ENCODE assay signal across 7 mouse cellular contexts in the genomic region with DNA sequence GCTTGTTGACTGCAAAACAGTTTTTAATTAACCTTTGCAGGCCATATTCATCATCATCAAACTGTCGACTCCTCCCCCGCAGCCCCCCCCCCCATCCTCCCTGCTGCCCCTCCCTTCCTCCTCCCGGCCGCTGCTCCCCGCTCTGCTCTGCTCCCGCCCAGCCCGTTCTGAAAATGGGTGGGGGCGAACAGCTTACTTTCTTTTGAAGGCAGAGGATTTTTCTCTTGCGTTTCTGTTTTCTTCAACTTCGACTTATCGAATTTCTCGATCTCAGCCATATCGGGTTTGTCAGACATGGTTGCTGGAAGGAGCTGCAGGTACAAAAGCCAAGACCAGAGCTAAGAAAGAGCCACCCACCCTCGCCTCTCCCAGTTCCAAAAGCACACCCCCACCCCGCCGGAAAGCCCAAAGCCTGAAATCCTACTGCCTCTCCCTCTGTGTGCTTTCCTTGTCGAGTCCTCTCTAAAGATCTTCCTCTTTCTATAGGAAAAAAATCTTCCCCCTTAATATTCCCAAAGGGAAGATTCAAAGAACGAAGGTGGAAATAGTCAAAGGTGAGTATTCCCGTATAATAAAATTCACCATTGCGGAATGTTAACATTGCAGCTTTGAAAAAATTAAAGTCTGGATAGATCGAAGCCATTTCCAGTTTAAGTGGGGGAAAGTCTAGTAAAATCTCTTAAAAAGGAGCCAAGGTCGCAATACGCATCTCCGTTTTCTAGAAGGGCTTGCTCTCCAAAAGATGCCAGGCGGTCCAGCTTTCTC. TPM values are rescaled to one million over a fixed set of nuclear protein-coding genes. Genes with fewer than 3 reads are reported as not detected.
A peak's percentile ranks its signal among the peaks of the same experiment; 100 is the strongest.
DNase-seq lines count a peak whose midpoint lies in the region; ATAC-seq lines count a peak whose summit lies in the region.

No protein-coding gene starts in this region.

- peak overlapping the region; percentile 91 for H3K27ac ChIP-seq in heart, embryonic 10.5 days
- H3K27ac ChIP-seq in midbrain, embryonic 14.5 days (replicated peaks; ENCODE audit: low read depth, low read length) = peak overlapping the region; percentile 95

- no peaks in the 10 kb centered on the region for H3K9me3 ChIP-seq in heart, embryonic 10.5 days
- H3K9me3 ChIP-seq in midbrain, embryonic 14.5 days (ENCODE audit: control insufficient read depth, low read length) = no peaks in the 10 kb centered on the region

- H3K4me3 ChIP-seq in heart, embryonic 10.5 days = peak overlapping the region; percentile 64
- H3K4me3 ChIP-seq in midbrain, embryonic 14.5 days (replicated peaks; ENCODE audit: low read depth, low read length) = peak overlapping the region; percentile 56

- H3K36me3 ChIP-seq in heart, embryonic 10.5 days = peaks cover 3% of the 10 kb centered on the region; the same call in 1 of the 2 replicates
- H3K36me3 ChIP-seq in midbrain, embryonic 14.5 days (ENCODE audit: control insufficient read depth, insufficient read depth, low read length) = 0 out of 2 replicates have a peak, but pooled peaks cover 4% of the 10 kb centered on the region

- H3K4me1 ChIP-seq in heart, embryonic 10.5 days = peaks cover 11% of the 10 kb centered on the region; the same call in 1 of the 2 replicates
- H3K4me1 ChIP-seq in midbrain, embryonic 14.5 days (ENCODE audit: control insufficient read depth, insufficient read depth, low read length) = peaks cover 7% of the 10 kb centered on the region

- H3K27me3 ChIP-seq in heart, embryonic 10.5 days (ENCODE audit: insufficient read depth, poor library complexity, severe bottlenecking) = peaks cover 22% of the 10 kb centered on the region; the same call in 1 of the 2 replicates
- H3K27me3 ChIP-seq in midbrain, embryonic 14.5 days (ENCODE audit: control insufficient read depth, insufficient read depth, low read length) = no peaks in the 10 kb centered on the region

- DNase-seq in retina, postnatal 1 day = peak; percentile 26
- no peak for DNase-seq in retina, embryonic 14.5 days (ENCODE audit: low spot score)
- peak; percentile 62 for DNase-seq in brain, adult 2 months (ENCODE audit: low read depth, low spot score)
- DNase-seq in heart, embryonic 10.5 days (ENCODE audit: low spot score) = no peak
- peak; percentile 52 to 64 for DNase-seq in kidney, postnatal 4 days
- DNase-seq in midbrain, embryonic 14.5 days = peak; percentile 66

- peak overlapping the region; percentile 69 for H3K4me2 ChIP-seq in midbrain, embryonic 14.5 days (ENCODE audit: low read length)

- 0 out of 2 replicates have a peak, but pooled peaks have one; percentile 29 for ATAC-seq in midbrain, embryonic 14.5 days (ENCODE audit: low FRiP score, low TSS enrichment)
- ATAC-seq in megakaryocyte-erythroid progenitor cell, adult 5-6 weeks (replicated peaks; ENCODE audit: low FRiP score, low TSS enrichment, poor library complexity, severe bottlenecking) = no peak

- WGBS in heart, embryonic 10.5 days = 15% methylated on average over 25 of the region's 25 CpGs
- WGBS in midbrain, embryonic 14.5 days = 22% methylated on average over 24 of the region's 25 CpGs

- H3K9ac ChIP-seq in midbrain, embryonic 14.5 days (replicated peaks; ENCODE audit: low read length) = peak overlapping the region; percentile 90

RNA-seq across cellular contexts. Expression of a gene that starts 1.2 kb away (rescaled TPM):
- polyA plus RNA-seq in heart, embryonic 10.5 days (2016; fragmentation: Nextera tagmentation; extraction: Ambion mirVana) = 1,947 and 1,991 TPM in 2 replicates
- polyA plus RNA-seq in midbrain, embryonic 14.5 days (2014; fragmentation: Nextera tagmentation; extraction: Ambion mirVana) = 5,114 and 5,358 TPM in 2 replicates
- total RNA-seq in megakaryocyte-erythroid progenitor cell, adult 5-6 weeks (2014; fragmentation: Nextera tagmentation) = 237 and 370 TPM in 2 replicates
- total RNA-seq in megakaryocyte-erythroid progenitor cell, adult 5-6 weeks (2017) = 226 and 321 TPM in 2 replicates

RNA-seq across cellular contexts. Expression of a gene that starts 56.2 kb away (rescaled TPM):
- polyA plus RNA-seq in heart, embryonic 10.5 days (2016; fragmentation: Nextera tagmentation; extraction: Ambion mirVana) = 0.08 TPM in 1 of 2 replicates, not detected in the other
- polyA plus RNA-seq in midbrain, embryonic 14.5 days (2014; fragmentation: Nextera tagmentation; extraction: Ambion mirVana) = 0.07 TPM in 1 of 2 replicates, not detected in the other
- total RNA-seq in megakaryocyte-erythroid progenitor cell, adult 5-6 weeks (2014; fragmentation: Nextera tagmentation) = not detected in 2 replicates
- 0.52 TPM in 1 of 2 replicates, not detected in the other for total RNA-seq in megakaryocyte-erythroid progenitor cell, adult 5-6 weeks (2017)

Comparison
In these comparisons a context has a peak if more than half of its experiments do, and no peak if none do; other contexts are left out.
1. DNase-seq: peak in retina, postnatal 1 day (single experiment), brain, adult 2 months (single experiment), kidney, postnatal 4 days (2 of 2) and midbrain, embryonic 14.5 days (single experiment); none in retina, embryonic 14.5 days (single experiment) and heart, embryonic 10.5 days (single experiment).